Mouse (Mus musculus) cerebellum, adult 2 months (tissue): ENCODE results near the gene Eps15l1. TPM values are rescaled to one million over a fixed set of nuclear protein-coding genes. Genes with fewer than 3 reads are reported as not detected.

Source experiments
- DNase-seq, 2 experiments: peaks; one replicate each; pipeline ENCODE4 v3.0.0; 2021
- H3K27ac ChIP-seq: fragments of 200-500 bp; 2 replicates; pipeline ENCODE4 v1.5.1; 2012; ENCODE audit warnings: low read length, control low read depth, inconsistent platforms; ENCODE audit not compliant: insufficient read depth
- H3K27me3 ChIP-seq: fragments of 200-500 bp; 2 replicates; pipeline ENCODE4 v1.6.1; 2012; ENCODE audit warnings: inconsistent platforms, mild to moderate bottlenecking, low read length, moderate library complexity; ENCODE audit not compliant: control insufficient read depth, insufficient read depth
- H3K4me1 ChIP-seq: fragments of 200-500 bp; 2 replicates; pipeline ENCODE4 v1.6.1; 2011; ENCODE audit warnings: low read length; ENCODE audit not compliant: control insufficient read depth, insufficient read depth
- H3K4me3 ChIP-seq: fragments of 200-500 bp; replicated peaks from 2 replicates; pipeline ENCODE3; 2011; ENCODE audit warnings: mild to moderate bottlenecking, low read depth, low read length, control low read depth; ENCODE audit not compliant: insufficient read depth
- CTCF ChIP-seq: fragments of 200-500 bp; IDR thresholded peaks from 2 replicates; pipeline ENCODE4 v1.5.1; 2011; ENCODE audit warnings: low read depth, mild to moderate bottlenecking, control low read depth, low read length, moderate library complexity, borderline replicate concordance; ENCODE audit not compliant: insufficient read depth
- POLR2A ChIP-seq: fragments of 200-500 bp; IDR thresholded peaks from 2 replicates; pipeline ENCODE4 v1.6.1; 2011; ENCODE audit warnings: low read length, control low read depth, borderline replicate concordance; ENCODE audit not compliant: insufficient read depth
- WGBS: fragments of 180-500 bp; shearing (Covaris S2); methylation state at CpG from one replicate; pipeline ENCODE4 v1.1.7; 2018; 5-methylcytosine and 5-hydroxymethylcytosine counted together
- polyA plus RNA-seq: library from polyadenylated mRNA; depleted of rRNA; stranded (reverse); fragments of >200 nt; gene quantifications from 2 replicates; pipeline ENCODE4 v1.2.3, GENCODE M21; 2012

Eps15l1 gene
- polyA plus RNA-seq, 1 experiment, result 74.4 TPM

DNA sequence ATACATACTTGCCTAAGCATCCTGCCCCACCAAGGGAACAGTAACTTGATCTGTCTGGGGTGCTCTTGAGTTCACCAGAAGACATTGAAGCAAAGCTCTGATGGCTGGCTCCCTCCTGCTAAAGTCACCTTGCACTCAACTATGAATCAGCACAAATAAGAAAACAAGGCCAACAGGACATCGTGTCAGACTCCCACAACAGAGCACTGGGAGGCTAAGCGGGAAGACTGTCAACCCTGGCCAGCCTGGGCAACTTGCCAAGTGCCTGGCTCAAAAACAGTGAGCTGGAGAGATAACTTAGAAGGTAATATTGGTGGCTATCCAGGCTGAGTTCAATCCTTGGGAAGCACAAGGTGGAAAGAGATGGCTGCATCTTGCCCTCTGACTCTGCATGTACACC is 13.7 kb upstream of the Eps15l1 start:
- no peak overlapping the region for H3K4me3 ChIP-seq

DNA sequence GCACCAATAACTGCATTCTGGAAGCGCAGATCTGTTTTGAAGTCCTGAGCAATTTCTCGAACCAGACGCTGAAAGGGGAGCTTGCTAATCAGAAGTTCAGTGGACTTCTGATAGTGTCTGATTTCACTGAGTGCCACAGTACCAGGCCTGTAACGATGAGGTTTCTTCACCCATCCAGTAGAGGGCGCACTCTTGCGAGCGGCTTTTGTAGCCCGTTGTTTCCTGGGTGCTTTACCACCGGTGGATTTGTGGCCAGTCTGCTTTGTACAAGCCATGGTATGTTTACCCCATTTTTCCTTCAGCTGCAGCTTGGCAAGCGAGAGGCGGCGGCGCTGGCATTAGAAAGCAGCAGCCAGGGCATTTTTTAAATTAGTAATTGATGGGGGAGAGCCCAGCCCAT is 8.4 kb upstream of the Eps15l1 start:
- Histone ChIP-seq H3K4me3 (no peak overlapping the region), H3K27me3 (no peaks in the 10 kb centered on the region), H3K4me1 (no peaks in the 10 kb centered on the region), H3K27ac (no peak overlapping the region)
- 56% methylated on average over 13 of the region's 13 CpGs for WGBS
- TF ChIP-seq POLR2A, result no peak
- TF ChIP-seq CTCF, result 0 out of 2 replicates have a peak, but pooled peaks have one; percentile 9
- DNase-seq, result no peak

More for the DNA sequence above, 13.7 kb upstream of the Eps15l1 start:
- DNase-seq, result peak in 1 of 2 experiments; percentile 39
- no peak overlapping the region for H3K27ac ChIP-seq
- WGBS, result 0% methylated on average over 2 of the region's 2 CpGs
- no peaks in the 10 kb centered on the region for H3K4me1 ChIP-seq
- TF ChIP-seq CTCF, result no peak
- TF ChIP-seq POLR2A, result no peak
- no peaks in the 10 kb centered on the region for H3K27me3 ChIP-seq

DNA sequence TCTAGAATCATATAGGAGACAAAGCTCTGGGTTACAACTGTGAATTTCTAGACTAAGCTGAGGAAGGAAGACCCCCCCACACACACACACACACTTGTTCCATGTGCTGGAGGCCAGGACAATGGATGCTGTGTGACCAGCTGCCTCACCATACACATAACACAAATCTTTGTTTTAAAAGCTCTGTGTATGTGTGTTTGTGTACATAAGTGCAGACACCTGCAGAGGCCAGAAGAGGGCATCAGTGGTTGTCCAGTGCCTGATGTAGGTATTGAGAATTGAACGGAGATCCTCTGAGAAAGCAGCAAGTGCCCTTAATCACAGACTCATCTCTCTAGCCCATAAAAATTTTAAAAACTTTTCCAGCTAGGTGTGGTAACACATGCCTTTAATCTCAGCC is 1.7 kb upstream of the Eps15l1 start:
- Histone ChIP-seq H3K4me3 (no peak overlapping the region), H3K27me3 (no peaks in the 10 kb centered on the region), H3K4me1 (peaks cover 16% of the 10 kb centered on the region), H3K27ac (no peak overlapping the region)
- no peak for TF ChIP-seq CTCF
- no peak for TF ChIP-seq POLR2A
- DNase-seq, result no peak
- 46% methylated on average over 1 of the region's 1 CpGs for WGBS

DNA sequence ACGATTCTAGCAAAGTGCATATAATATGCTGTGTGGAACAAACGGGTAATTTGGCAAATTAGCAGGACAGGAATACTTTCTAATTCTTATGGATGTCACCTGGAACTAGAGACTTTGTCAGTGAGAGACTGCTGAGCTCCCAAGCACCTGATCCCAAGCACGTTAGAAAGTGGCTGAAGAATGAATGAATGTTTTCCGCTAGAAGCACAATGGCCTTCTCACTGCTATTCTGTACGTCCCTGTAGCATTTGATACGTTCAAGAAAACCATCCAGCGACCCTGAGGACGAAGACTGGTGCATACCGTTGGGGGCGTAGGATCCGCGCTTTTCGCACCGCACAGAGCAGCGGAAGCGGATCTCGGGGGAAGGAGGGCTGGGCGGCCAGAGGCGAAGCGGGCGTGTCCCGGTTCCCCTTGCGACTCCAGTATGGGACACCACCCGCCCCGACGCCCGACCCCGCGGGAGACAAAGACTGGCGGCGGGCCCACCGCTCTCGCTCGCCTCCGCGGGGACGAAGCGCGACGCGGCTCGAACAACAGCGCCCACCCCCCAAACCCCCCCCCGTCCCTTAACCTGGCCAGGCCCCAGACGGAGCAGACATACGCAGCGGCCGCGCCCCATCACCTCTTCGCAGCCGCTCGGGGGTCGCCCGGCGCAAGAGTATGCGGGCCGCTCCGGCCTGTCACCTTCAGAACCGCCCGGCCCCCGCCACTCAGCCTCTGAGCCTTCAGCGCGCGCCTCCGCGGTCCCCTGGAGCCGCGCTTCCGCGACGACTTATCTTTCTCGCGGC is 494 bp downstream of the Eps15l1 start:
- Histone ChIP-seq H3K4me3 (peak overlapping the region; percentile 77), H3K27me3 (no peaks in the 10 kb centered on the region), H3K27ac (0 out of 2 replicates have a peak overlapping the region, but pooled peaks have one; percentile 41), H3K4me1 (peaks cover 35% of the 10 kb centered on the region)
- WGBS, result 1% methylated on average over 69 of the region's 73 CpGs
- DNase-seq, result peak in 1 of 2 experiments; percentile 56
- TF ChIP-seq CTCF (no peak), POLR2A (no peak)

DNA sequence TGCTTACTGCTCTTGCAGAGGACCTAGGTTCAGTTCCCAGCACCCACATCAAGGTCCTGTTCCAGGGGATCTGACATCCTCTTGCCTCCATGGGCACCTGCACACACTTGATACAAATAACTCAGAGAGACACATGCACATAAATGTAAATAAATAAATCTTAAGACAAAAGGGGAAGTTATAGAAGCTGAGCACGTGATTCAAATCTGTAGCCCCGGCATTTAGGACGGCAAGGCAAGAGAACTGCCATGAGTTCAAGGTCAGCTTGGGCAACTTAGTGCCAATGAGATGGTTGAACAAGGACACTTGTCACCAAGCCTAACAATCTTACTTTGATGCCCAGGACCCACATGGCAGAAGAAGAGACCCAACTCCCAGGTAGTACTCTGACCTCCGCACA is 3.2 kb downstream of the Eps15l1 start:
- no peaks in the 10 kb centered on the region for H3K27me3 ChIP-seq
- 94% methylated on average over 4 of the region's 4 CpGs for WGBS
- no peak for TF ChIP-seq CTCF
- TF ChIP-seq POLR2A, result no peak
- H3K4me3 ChIP-seq, result no peak overlapping the region
- peaks cover 43% of the 10 kb centered on the region for H3K4me1 ChIP-seq
- no peak overlapping the region for H3K27ac ChIP-seq
- no peak for DNase-seq

DNA sequence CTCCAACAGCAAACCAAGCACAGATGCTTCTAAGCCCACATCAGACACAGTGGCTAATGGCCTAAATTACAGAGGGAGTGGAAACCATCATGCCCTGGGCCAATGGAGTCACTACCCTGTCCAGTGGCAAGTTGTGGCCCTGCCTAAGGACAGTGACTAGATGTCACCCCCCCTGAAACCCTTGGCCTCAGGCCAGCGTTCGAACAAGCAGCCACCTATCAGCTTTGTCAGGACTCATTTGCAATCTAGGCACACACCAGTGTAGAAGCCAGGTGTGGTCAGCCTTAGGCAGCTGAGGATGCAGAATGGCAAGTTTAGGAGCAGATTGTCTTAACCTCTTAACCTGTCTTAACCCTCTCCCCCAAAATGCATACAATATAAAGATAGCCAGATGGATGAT is 6.0 kb downstream of the Eps15l1 start:
- peak in 1 of 2 experiments; percentile 22 for DNase-seq
- peaks cover 58% of the 10 kb centered on the region for H3K4me1 ChIP-seq
- 48% methylated on average over 2 of the region's 2 CpGs for WGBS
- no peaks in the 10 kb centered on the region for H3K27me3 ChIP-seq
- TF ChIP-seq POLR2A, result no peak
- no peak for TF ChIP-seq CTCF
- no peak overlapping the region for H3K4me3 ChIP-seq
- no peak overlapping the region for H3K27ac ChIP-seq

- no peak for DNase-seq
- 91% methylated on average over 7 of the region's 7 CpGs for WGBS
- no peak overlapping the region for H3K27ac ChIP-seq
- H3K27me3 ChIP-seq, result no peaks in the 10 kb centered on the region
- H3K4me3 ChIP-seq, result no peak overlapping the region
- peaks cover 48% of the 10 kb centered on the region for H3K4me1 ChIP-seq
- no peak for TF ChIP-seq POLR2A
- no peak for TF ChIP-seq CTCF
Measured at GRCm38 (mm10) chr8:72413839-72414238, 7.4 kb downstream of the Eps15l1 start.

DNA sequence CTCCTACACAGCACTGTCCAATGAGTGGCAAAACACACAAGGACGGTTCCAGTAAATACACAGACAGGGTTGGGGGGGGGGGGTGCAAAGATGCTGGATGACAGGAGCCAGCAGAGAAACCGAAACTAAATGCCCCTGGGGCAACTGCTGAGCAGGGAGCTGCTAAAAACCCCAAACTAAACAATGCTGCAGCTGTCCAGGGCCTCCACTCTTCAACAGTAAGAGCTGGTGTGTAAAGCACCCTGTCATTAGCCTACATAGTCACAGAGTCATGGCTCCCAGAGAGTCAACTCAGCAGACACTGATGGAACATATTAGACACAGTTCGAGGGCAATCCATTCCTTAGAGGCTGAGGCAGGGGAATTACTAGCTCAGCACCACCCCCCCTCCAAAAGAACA is 11.8 kb downstream of the Eps15l1 start:
- H3K27ac ChIP-seq, result no peak overlapping the region
- no peak for DNase-seq
- TF ChIP-seq CTCF, result no peak
- TF ChIP-seq POLR2A, result no peak
- H3K27me3 ChIP-seq, result no peaks in the 10 kb centered on the region; the same call in 1 of the 2 replicates
- WGBS, result 43% methylated on average over 3 of the region's 3 CpGs
- H3K4me1 ChIP-seq, result peaks cover 15% of the 10 kb centered on the region; the same call in 1 of the 2 replicates
- no peak overlapping the region for H3K4me3 ChIP-seq
